Mouse (Mus musculus) midbrain, embryonic 11.5 days (tissue): ENCODE measurements at regions not wholly inside any gene's neighbourhood (a gene's known extent, or its start where the extent isn't known, plus 50 kb on each side); places are given as distances from the start of the nearest gene placed in this dataset.

Experiments
- ATAC-seq: fragments of 200-750 bp; cut with Nextera tagmentation; 2 replicates; pipeline ENCODE4 v1.8.0; 2017; ENCODE audit warnings: moderate TSS enrichment, moderate library complexity; ENCODE audit not compliant: low FRiP score
- DNase-seq: peaks from one replicate; pipeline ENCODE4 v3.0.0; 2015; ENCODE audit warnings: low spot score; ENCODE audit errors: missing footprints
- H3K27ac ChIP-seq: fragments of 300-500 bp; sonication (generic); 2 replicates; pipeline ENCODE4 v1.5.1; 2014; ENCODE audit warnings: low read depth, low read length
- H3K27me3 ChIP-seq: fragments of 300-500 bp; sonication (generic); 2 replicates; pipeline ENCODE4 v1.6.1; 2014; ENCODE audit warnings: mild to moderate bottlenecking, low read length, moderate library complexity, mixed read lengths; ENCODE audit not compliant: control insufficient read depth, insufficient read depth
- H3K36me3 ChIP-seq: fragments of 300-500 bp; sonication (generic); 2 replicates; pipeline ENCODE4 v1.6.1; 2014; ENCODE audit warnings: mild to moderate bottlenecking, low read length, moderate library complexity, mixed read lengths; ENCODE audit not compliant: control insufficient read depth, insufficient read depth
- H3K4me1 ChIP-seq: fragments of 300-500 bp; sonication (generic); 2 replicates; pipeline ENCODE4 v1.6.1; 2014; ENCODE audit warnings: low read length; ENCODE audit not compliant: control insufficient read depth, insufficient read depth
- H3K4me2 ChIP-seq: fragments of 300-500 bp; sonication (generic); 2 replicates; pipeline ENCODE4 v1.6.1; 2014; ENCODE audit warnings: mild to moderate bottlenecking, moderate library complexity
- H3K4me3 ChIP-seq: fragments of 300-500 bp; sonication (generic); 2 replicates; pipeline ENCODE4 v1.5.1; 2014; ENCODE audit warnings: low read depth, low read length
- H3K9ac ChIP-seq: fragments of 300-500 bp; sonication (generic); 2 replicates; pipeline ENCODE4 v1.6.1; 2014; ENCODE audit warnings: low read length
- H3K9me3 ChIP-seq: fragments of 300-500 bp; sonication (generic); 2 replicates; pipeline ENCODE4 v1.6.1; 2016; ENCODE audit warnings: low read length; ENCODE audit not compliant: control insufficient read depth
- WGBS: fragments of 180-500 bp; shearing (Covaris S2); extraction: QIAGEN DNeasy Blood & Tissue Kit; methylation state at CpG from one replicate; pipeline ENCODE4 v1.1.7; 2014; 5-methylcytosine and 5-hydroxymethylcytosine counted together

DNA sequence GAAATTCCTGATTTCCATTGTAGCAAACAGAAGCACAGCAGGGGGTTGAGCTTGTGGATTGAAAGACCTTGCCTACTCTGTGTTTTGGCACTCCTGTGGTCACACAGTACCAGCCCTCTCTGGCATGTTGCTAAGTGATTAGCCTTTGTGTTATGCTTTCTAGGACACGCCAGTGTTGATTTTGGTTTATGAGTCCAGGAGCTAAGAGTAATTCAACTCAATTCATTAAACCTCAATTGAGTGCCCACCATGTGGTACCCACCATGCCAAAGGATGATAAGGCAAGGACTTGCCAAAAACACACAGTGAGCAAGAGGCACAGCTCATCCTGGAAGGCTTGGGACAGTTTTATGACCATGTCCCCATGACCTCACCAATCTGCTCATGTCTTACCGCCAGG is 221.1 kb upstream of the Sox14 start:
- no peaks in the 10 kb centered on the region for H3K9me3 ChIP-seq
- ATAC-seq: no peak
- no peak overlapping the region for H3K9ac ChIP-seq
- peaks cover 14% of the 10 kb centered on the region for H3K4me1 ChIP-seq
- peaks cover 13% of the 10 kb centered on the region for H3K27me3 ChIP-seq
- WGBS: 52% methylated on average over 2 of the region's 2 CpGs
- H3K27ac ChIP-seq: no peak overlapping the region
- H3K4me3 ChIP-seq: no peak overlapping the region
- H3K4me2 ChIP-seq: no peak overlapping the region
- DNase-seq: peak; percentile 89
- no peaks in the 10 kb centered on the region for H3K36me3 ChIP-seq

DNA sequence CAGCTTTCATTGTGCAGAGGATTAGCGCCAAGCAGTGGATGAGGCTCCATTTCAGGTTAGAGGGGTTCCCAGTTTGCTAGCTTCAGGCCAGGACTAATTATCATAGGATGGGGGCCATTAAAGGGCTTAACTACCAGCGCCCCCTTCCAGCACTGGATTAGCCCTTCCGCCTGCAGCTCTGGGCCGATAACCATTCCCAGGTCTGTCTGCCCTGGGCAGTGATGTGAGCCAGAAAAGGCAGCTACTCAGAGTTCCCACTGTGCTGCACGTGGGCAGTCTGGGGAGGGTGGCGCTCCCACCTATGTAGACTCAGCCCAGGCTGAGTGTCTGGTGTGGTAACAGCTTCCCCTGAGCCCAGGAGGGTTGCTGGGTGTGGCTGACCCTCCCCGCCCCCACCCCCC is 219.6 kb upstream of the Sox14 start:
- H3K27me3 ChIP-seq: peaks cover 19% of the 10 kb centered on the region
- no peaks in the 10 kb centered on the region for H3K36me3 ChIP-seq
- no peak overlapping the region; the same call in 1 of the 2 replicates for H3K9ac ChIP-seq
- no peaks in the 10 kb centered on the region for H3K9me3 ChIP-seq
- H3K4me2 ChIP-seq: peak overlapping the region; percentile 18; the same call in 1 of the 2 replicates
- H3K4me1 ChIP-seq: peaks cover 14% of the 10 kb centered on the region
- no peak overlapping the region for H3K4me3 ChIP-seq
- peak; percentile 92 for DNase-seq
- WGBS: 4% methylated on average over 7 of the region's 7 CpGs
- peak overlapping the region; percentile 20; the same call in 1 of the 2 replicates for H3K27ac ChIP-seq
- ATAC-seq: peak; percentile 90

DNA sequence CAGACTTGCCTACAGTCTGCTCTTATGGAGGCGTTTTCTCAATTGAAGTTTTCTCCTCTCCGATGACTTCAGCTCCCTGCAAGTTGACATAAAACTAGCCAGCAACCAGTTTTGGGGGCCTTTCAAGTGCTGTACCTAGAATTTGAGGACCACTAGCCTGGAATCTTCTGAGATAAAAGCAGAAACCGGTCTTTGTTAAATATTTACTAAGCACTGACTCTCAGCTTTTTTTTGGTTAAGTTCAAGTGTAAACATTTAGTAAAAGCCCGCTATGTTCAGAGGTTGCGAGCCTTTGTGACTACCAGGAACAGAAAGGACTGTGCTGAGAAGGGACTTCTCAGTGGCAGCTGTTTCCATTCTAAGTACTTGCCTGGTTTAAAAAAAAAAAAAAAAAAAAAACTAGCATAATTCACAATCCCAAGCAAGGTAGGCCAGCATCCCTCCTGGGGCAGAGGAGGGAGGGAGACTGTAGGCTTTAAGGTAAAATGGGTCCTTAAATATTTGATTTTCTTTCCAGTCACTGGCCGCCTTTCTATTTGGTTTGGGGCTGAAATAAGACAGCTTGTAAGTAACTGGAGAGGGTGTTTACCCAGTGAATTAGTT is 219.1 kb upstream of the Sox14 start:
- Histone ChIP-seq H3K4me3 (no peak overlapping the region), H3K27me3 (peaks cover 17% of the 10 kb centered on the region), H3K36me3 (no peaks in the 10 kb centered on the region), H3K27ac (no peak overlapping the region; the same call in 1 of the 2 replicates), H3K4me2 (peak overlapping the region; percentile 18; the same call in 1 of the 2 replicates), H3K9me3 (no peaks in the 10 kb centered on the region), H3K4me1 (peaks cover 14% of the 10 kb centered on the region), H3K9ac (no peak overlapping the region; the same call in 1 of the 2 replicates)
- WGBS: 41% methylated on average over 6 of the region's 6 CpGs
- DNase-seq (peak; percentile 91), ATAC-seq (no peak; the same call in 1 of the 2 replicates)

DNA sequence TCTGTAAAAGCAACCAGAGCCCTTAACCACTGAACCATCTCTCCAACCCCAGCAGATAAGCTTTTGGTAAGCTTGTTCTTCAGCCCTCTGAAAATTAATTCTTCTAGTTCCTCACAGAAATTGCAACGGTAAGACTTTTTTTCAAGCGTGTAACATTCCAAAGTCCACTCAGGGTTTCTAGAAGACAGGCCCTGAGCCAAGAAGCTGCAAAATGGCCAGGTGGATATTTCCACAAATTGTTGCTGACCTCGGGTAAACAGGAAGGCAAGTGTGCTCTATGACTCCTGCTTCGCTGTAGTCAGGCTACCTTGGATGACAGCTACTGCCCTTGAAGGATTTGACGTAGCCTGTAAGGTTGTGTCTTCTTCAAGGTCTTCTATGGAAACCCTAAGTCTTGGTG is 195.2 kb upstream of the Sox14 start:
- 86% methylated on average over 5 of the region's 5 CpGs for WGBS
- no peaks in the 10 kb centered on the region for H3K27me3 ChIP-seq
- DNase-seq (no peak), ATAC-seq (no peak)
- no peak overlapping the region for H3K4me3 ChIP-seq
- H3K4me1 ChIP-seq: no peaks in the 10 kb centered on the region
- no peaks in the 10 kb centered on the region for H3K36me3 ChIP-seq
- H3K27ac ChIP-seq: no peak overlapping the region
- H3K9ac ChIP-seq: no peak overlapping the region
- no peaks in the 10 kb centered on the region for H3K9me3 ChIP-seq
- no peak overlapping the region for H3K4me2 ChIP-seq

DNA sequence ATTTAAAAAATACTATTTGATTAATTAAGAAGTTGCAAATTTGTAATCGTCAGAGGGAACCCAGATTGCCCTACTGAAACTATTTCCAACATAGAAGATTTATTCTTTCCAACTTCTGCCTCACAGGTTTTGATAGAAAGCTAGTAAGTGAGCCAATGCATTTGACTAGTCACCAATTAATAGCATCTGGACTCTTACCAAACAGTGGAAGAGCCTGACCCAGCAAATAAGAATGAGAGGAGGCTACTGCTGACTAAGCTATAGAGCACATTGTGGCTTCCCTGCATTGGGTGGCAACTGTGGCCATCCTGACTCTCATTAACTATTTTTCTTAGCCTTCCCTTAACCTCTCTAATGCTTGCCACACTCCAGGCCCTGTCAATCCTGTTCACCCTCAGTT is 182.6 kb upstream of the Sox14 start:
- H3K9ac ChIP-seq: no peak overlapping the region
- 93% methylated on average over 1 of the region's 1 CpGs for WGBS
- no peak for ATAC-seq

GRCm38 (mm10) chr9:100046213-100046807 is 170.3 kb upstream of the Sox14 start:
- H3K4me2 ChIP-seq: 0 out of 2 replicates have a peak overlapping the region, but pooled peaks have one; percentile 10

More for the DNA sequence above, 182.6 kb upstream of the Sox14 start:
- no peaks in the 10 kb centered on the region for H3K36me3 ChIP-seq
- H3K4me1 ChIP-seq: no peaks in the 10 kb centered on the region
- H3K4me3 ChIP-seq: no peak overlapping the region
- no peak overlapping the region for H3K27ac ChIP-seq
- H3K27me3 ChIP-seq: no peaks in the 10 kb centered on the region; the same call in 1 of the 2 replicates
- no peaks in the 10 kb centered on the region; the same call in 1 of the 2 replicates for H3K9me3 ChIP-seq
- DNase-seq: no peak
- no peak overlapping the region for H3K4me2 ChIP-seq

DNA sequence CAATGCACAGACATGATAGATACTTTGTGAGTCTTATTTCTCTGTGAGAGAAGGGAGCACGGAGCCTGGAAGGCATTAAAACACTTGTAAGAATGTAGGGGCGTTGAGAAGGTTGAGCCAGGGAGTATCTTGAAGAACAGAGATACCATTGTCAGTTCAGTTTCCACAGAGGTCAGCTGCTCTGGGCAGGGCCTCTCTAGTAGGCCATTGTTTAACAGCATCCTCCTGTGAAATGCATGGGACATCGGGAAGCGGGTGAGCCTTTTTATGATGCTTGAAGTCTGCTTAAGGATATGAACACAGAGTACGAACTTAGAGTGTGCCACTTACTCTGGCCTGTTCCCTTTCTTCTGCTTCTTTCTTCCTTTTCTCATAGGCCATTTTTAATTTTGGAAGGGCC is 169.7 kb upstream of the Sox14 start:
- Histone ChIP-seq H3K4me3 (no peak overlapping the region), H3K27ac (no peak overlapping the region), H3K27me3 (peaks cover 41% of the 10 kb centered on the region), H3K9ac (no peak overlapping the region), H3K4me2 (no peak overlapping the region), H3K9me3 (peaks cover 3% of the 10 kb centered on the region; the same call in 1 of the 2 replicates), H3K36me3 (no peaks in the 10 kb centered on the region), H3K4me1 (peaks cover 12% of the 10 kb centered on the region)
- ATAC-seq: no peak; the same call in 1 of the 2 replicates
- 14% methylated on average over 5 of the region's 5 CpGs for WGBS
- DNase-seq: peak; percentile 85

More at GRCm38 (mm10) chr9:100046213-100046807, 170.3 kb upstream of the Sox14 start:
- H3K4me3 ChIP-seq: no peak overlapping the region
- peaks cover 12% of the 10 kb centered on the region for H3K4me1 ChIP-seq
- H3K27ac ChIP-seq: no peak overlapping the region
- ATAC-seq: peak; percentile 88
- H3K9me3 ChIP-seq: peaks cover 3% of the 10 kb centered on the region; the same call in 1 of the 2 replicates
- no peak for DNase-seq
- H3K9ac ChIP-seq: no peak overlapping the region
- H3K36me3 ChIP-seq: no peaks in the 10 kb centered on the region
- H3K27me3 ChIP-seq: peaks cover 41% of the 10 kb centered on the region
- 17% methylated on average over 13 of the region's 13 CpGs for WGBS

- ATAC-seq (no peak), DNase-seq (peak; percentile 79)
- no peaks in the 10 kb centered on the region for H3K36me3 ChIP-seq
- 64% methylated on average over 6 of the region's 6 CpGs for WGBS
- no peak overlapping the region for H3K27ac ChIP-seq
- H3K9me3 ChIP-seq: no peaks in the 10 kb centered on the region
- no peak overlapping the region for H3K9ac ChIP-seq
- peaks cover 9% of the 10 kb centered on the region for H3K4me1 ChIP-seq
- H3K4me3 ChIP-seq: no peak overlapping the region
- H3K4me2 ChIP-seq: no peak overlapping the region
- H3K27me3 ChIP-seq: peaks cover 27% of the 10 kb centered on the region
These were observed 165.8 kb upstream of the Sox14 start for GRCm38 (mm10) chr9:100041776-100042175.

GRCm38 (mm10) chr9:100023641-100024040 is 147.7 kb upstream of the Sox14 start:
- no peak overlapping the region for H3K4me3 ChIP-seq
- no peaks in the 10 kb centered on the region for H3K36me3 ChIP-seq
- no peak for ATAC-seq
- no peaks in the 10 kb centered on the region for H3K27me3 ChIP-seq
- H3K9me3 ChIP-seq: no peaks in the 10 kb centered on the region
- H3K9ac ChIP-seq: no peak overlapping the region
- no peaks in the 10 kb centered on the region for H3K4me1 ChIP-seq
- DNase-seq: no peak
- no peak overlapping the region for H3K4me2 ChIP-seq
- WGBS: 68% methylated on average over 5 of the region's 5 CpGs
- H3K27ac ChIP-seq: no peak overlapping the region
